Comparison of ENCODE assay signal across 8 mouse cellular contexts in genomic region chr17:29090776-29091175, GRCm38 (mm10). TPM values are rescaled to one million over a fixed set of nuclear protein-coding genes. Genes with fewer than 3 reads are reported as not detected.
DNase-seq lines count a peak whose midpoint lies in the region; ATAC-seq and TF ChIP-seq lines count a peak whose summit lies in the region.

Gene Cdkn1a, plus strand, starts transcription at chr17:29090976.

- no peak within 1 kb of the TSS for H3K9ac ChIP-seq in forebrain, embryonic 15.5 days (replicated peaks)
- no peak within 1 kb of the TSS for H3K9ac ChIP-seq in hindbrain, embryonic 11.5 days (ENCODE audit: low read depth, low read length)

- POLR2A ChIA-PET in Patski (lab: Charles Lee), result interaction anchor here (1.2 kb wide), 1 partner anchor 19 kb away, joined by 4 read pairs; no protein-coding TSS in a partner anchor

- no peak for TF ChIP-seq CTCF in Patski (IDR thresholded peaks at IDR 0.05)

- ATAC-seq in Patski, result no peak
- ATAC-seq in forebrain, embryonic 15.5 days (replicated peaks), result no peak
- ATAC-seq in hindbrain, embryonic 11.5 days (ENCODE audit: low FRiP score), result no peak

- no peaks in the 10 kb centered on the region for H3K9me3 ChIP-seq in forebrain, embryonic 15.5 days
- no peaks in the 10 kb centered on the region for H3K9me3 ChIP-seq in hindbrain, embryonic 11.5 days (ENCODE audit: control insufficient read depth, low read length)
- no peaks in the 10 kb centered on the region for H3K9me3 ChIP-seq in midbrain, embryonic 10.5 days (replicated peaks)

- H3K4me2 ChIP-seq in forebrain, embryonic 15.5 days (replicated peaks), result no peak within 1 kb of the TSS
- H3K4me2 ChIP-seq in hindbrain, embryonic 11.5 days (replicated peaks; ENCODE audit: low read depth, low read length), result no peak within 1 kb of the TSS

- no peaks in the 10 kb centered on the region for H3K27me3 ChIP-seq in Patski
- H3K27me3 ChIP-seq in forebrain, embryonic 15.5 days, result peaks cover 12% of the 10 kb centered on the region; the same call in 1 of the 2 replicates
- peaks cover 24% of the 10 kb centered on the region for H3K27me3 ChIP-seq in hindbrain, embryonic 11.5 days (ENCODE audit: control insufficient read depth, insufficient read depth, low read length)
- peaks cover 51% of the 10 kb centered on the region for H3K27me3 ChIP-seq in midbrain, embryonic 10.5 days (ENCODE audit: low read depth, poor library complexity, severe bottlenecking)

- DNase-seq in layer of hippocampus, postnatal 10 days (ENCODE audit: low spot score in 2 of 2), result no peak
- no peak for DNase-seq in layer of hippocampus, postnatal 25 days (ENCODE audit: extremely low spot score in 1 of 2, low spot score in 1 of 2)
- no peak for DNase-seq in Patski (ENCODE audit: low read depth, low spot score)
- DNase-seq in hindbrain, embryonic 11.5 days (ENCODE audit: low spot score), result no peak
- DNase-seq in midbrain, embryonic 10.5 days (ENCODE audit: low spot score), result no peak
- DNase-seq in cerebellum, adult 8-10 months, result no peak
- no peak for DNase-seq in cerebellum, adult 18-20 months

- in situ Hi-C loops in Patski (cut with MboI; ENCODE audit: low pct_unique_long_range_greater_than_20kb), result loop anchor here (5.0 kb wide), 1 partner anchor 43 kb away; no protein-coding TSS in a partner anchor

- H3K4me1 ChIP-seq in forebrain, embryonic 15.5 days, result peaks cover 25% of the 10 kb centered on the region
- peaks cover 12% of the 10 kb centered on the region for H3K4me1 ChIP-seq in hindbrain, embryonic 11.5 days (replicated peaks; ENCODE audit: control insufficient read depth, insufficient read depth, low read length)
- H3K4me1 ChIP-seq in midbrain, embryonic 10.5 days, result peaks cover 32% of the 10 kb centered on the region

- no peak within 1 kb of the TSS for H3K27ac ChIP-seq in forebrain, embryonic 15.5 days (replicated peaks)
- H3K27ac ChIP-seq in hindbrain, embryonic 11.5 days (ENCODE audit: low read depth, low read length), result no peak within 1 kb of the TSS
- H3K27ac ChIP-seq in midbrain, embryonic 10.5 days (replicated peaks), result no peak within 1 kb of the TSS

- CTCF ChIA-PET in Patski (lab: Charles Lee), result interaction anchor here (1.2 kb wide), 1 partner anchor 80 kb away, joined by 3 read pairs; no protein-coding TSS in a partner anchor

- H3K4me3 ChIP-seq in forebrain, embryonic 15.5 days, result no peak within 1 kb of the TSS
- no peak within 1 kb of the TSS for H3K4me3 ChIP-seq in hindbrain, embryonic 11.5 days (ENCODE audit: low read depth, low read length)
- no peak within 1 kb of the TSS for H3K4me3 ChIP-seq in midbrain, embryonic 10.5 days

- 75% methylated on average over 3 of the region's 3 CpGs for WGBS in forebrain, embryonic 15.5 days
- 82% methylated on average over 3 of the region's 3 CpGs for WGBS in hindbrain, embryonic 11.5 days
- WGBS in midbrain, embryonic 10.5 days, result 85% methylated on average over 3 of the region's 3 CpGs

- H3K36me3 ChIP-seq in forebrain, embryonic 15.5 days, result no peaks in the 10 kb centered on the region
- no peaks in the 10 kb centered on the region for H3K36me3 ChIP-seq in hindbrain, embryonic 11.5 days (ENCODE audit: control insufficient read depth, insufficient read depth, low read length)
- H3K36me3 ChIP-seq in midbrain, embryonic 10.5 days, result no peaks in the 10 kb centered on the region

RNA-seq across cellular contexts. Expression of gene Cdkn1a, which starts in this region (rescaled TPM):
- total RNA-seq in layer of hippocampus, postnatal 10 days (2021), result 10 to 100 TPM; 23.6 to 29.4 TPM
- total RNA-seq in layer of hippocampus, postnatal 25 days (2021), result 10 to 100 TPM in 1 of 2 experiments, 1 to 10 TPM in 1; 7.1 to 13.9 TPM
- polyA plus RNA-seq in Patski (2021), result 29.0 TPM
- 39.2 and 39.4 TPM in 2 replicates for polyA plus RNA-seq in forebrain, embryonic 15.5 days (2015; fragmentation: Nextera tagmentation; extraction: Ambion mirVana)
- polyA plus RNA-seq in hindbrain, embryonic 11.5 days (2014; fragmentation: Nextera tagmentation; extraction: Ambion mirVana), result 33.4 and 36.8 TPM in 2 replicates
- polyA plus RNA-seq in midbrain, embryonic 10.5 days (2016; fragmentation: Nextera tagmentation; extraction: Ambion mirVana), result 19.1 and 24.8 TPM in 2 replicates
